Mouse (Mus musculus) cerebellum, adult 2 months (tissue): ENCODE data around the gene Lrrc20.

Experiments
- CTCF ChIP-seq: fragments of 200-500 bp; IDR thresholded peaks from 2 replicates; pipeline ENCODE4 v1.5.1; 2011; ENCODE audit warnings: low read depth, mild to moderate bottlenecking, control low read depth, low read length, moderate library complexity, borderline replicate concordance; ENCODE audit not compliant: insufficient read depth
- POLR2A ChIP-seq: fragments of 200-500 bp; IDR thresholded peaks from 2 replicates; pipeline ENCODE4 v1.6.1; 2011; ENCODE audit warnings: low read length, control low read depth, borderline replicate concordance; ENCODE audit not compliant: insufficient read depth

- TF ChIP-seq CTCF (no peak), POLR2A (no peak)
These were observed 57.7 kb downstream of the Lrrc20 start for GRCm38 (mm10) chr10:61533285-61533684.
